Mouse (Mus musculus) heart, embryonic 13.5 days (tissue): Measurements from ENCODE around the gene Lonrf2. TPM values are rescaled to one million over a fixed set of nuclear protein-coding genes. Genes with fewer than 3 reads are reported as not detected.

Experiments used
- ATAC-seq: fragments of 200-750 bp; cut with Nextera tagmentation; 2 replicates; pipeline ENCODE4 v1.8.0; 2017; ENCODE audit warnings: moderate TSS enrichment; ENCODE audit not compliant: insufficient number of reproducible peaks, low FRiP score, low TSS enrichment; ENCODE audit errors: extremely low read depth
- H3K27ac ChIP-seq: fragments of 300-500 bp; sonication (generic); replicated peaks from 2 replicates; pipeline ENCODE4 v1.5.1; 2015; ENCODE audit warnings: moderate library complexity, mild to moderate bottlenecking, inconsistent platforms
- H3K27me3 ChIP-seq: fragments of 300-500 bp; sonication (generic); replicated peaks from 2 replicates; pipeline ENCODE4 v1.6.1; 2015; ENCODE audit warnings: mild to moderate bottlenecking, inconsistent platforms
- H3K36me3 ChIP-seq: fragments of 300-500 bp; sonication (generic); 2 replicates; pipeline ENCODE4 v1.6.1; 2015; ENCODE audit warnings: mild to moderate bottlenecking, inconsistent platforms
- H3K4me1 ChIP-seq: fragments of 300-500 bp; sonication (generic); 2 replicates; pipeline ENCODE4 v1.6.1; 2015; ENCODE audit warnings: inconsistent platforms
- H3K4me2 ChIP-seq: fragments of 300-500 bp; sonication (generic); 2 replicates; pipeline ENCODE4 v1.6.1; 2015; ENCODE audit warnings: inconsistent platforms, mild to moderate bottlenecking, moderate library complexity
- H3K4me3 ChIP-seq: fragments of 300-500 bp; sonication (generic); 2 replicates; pipeline ENCODE4 v1.5.1; 2015; ENCODE audit warnings: moderate library complexity, mild to moderate bottlenecking, inconsistent platforms
- H3K9ac ChIP-seq: fragments of 300-500 bp; sonication (generic); 2 replicates; pipeline ENCODE4 v1.6.1; 2015; ENCODE audit warnings: inconsistent platforms, mild to moderate bottlenecking, moderate library complexity
- H3K9me3 ChIP-seq: fragments of 300-500 bp; sonication (generic); 2 replicates; pipeline ENCODE4 v1.6.1; 2016; ENCODE audit warnings: inconsistent platforms
- WGBS: fragments of 180-500 bp; shearing (Covaris S2); methylation state at CpG from one replicate; pipeline ENCODE4 v1.1.7; 2015; ENCODE audit warnings: mixed read lengths; 5-methylcytosine and 5-hydroxymethylcytosine counted together
- polyA plus RNA-seq: library from polyadenylated mRNA; unstranded; fragments of >200 nt; fragmentation: Nextera tagmentation; extraction: Ambion mirVana; gene quantifications from 2 replicates; pipeline ENCODE4 v1.2.1, GENCODE M21; 2015

Lonrf2 gene
- polyA plus RNA-seq, 1 experiment from 2014 or later, result 0.52 TPM

GRCm38 (mm10) chr1:38795496-38795895 lies 41.0 kb downstream of the Lonrf2 start:
- Histone ChIP-seq H3K4me2 (no peak overlapping the region), H3K27me3 (no peaks in the 10 kb centered on the region), H3K9me3 (no peaks in the 10 kb centered on the region), H3K36me3 (peaks cover 13% of the 10 kb centered on the region; the same call in 1 of the 2 replicates), H3K27ac (no peak overlapping the region), H3K4me3 (no peak overlapping the region), H3K4me1 (no peaks in the 10 kb centered on the region), H3K9ac (no peak overlapping the region)
- 61% methylated on average over 5 of the region's 5 CpGs for WGBS
- ATAC-seq, result no peak

- no peak for ATAC-seq
- no peaks in the 10 kb centered on the region for H3K27me3 ChIP-seq
- H3K4me2 ChIP-seq, result no peak overlapping the region
- H3K4me3 ChIP-seq, result no peak overlapping the region
- H3K9ac ChIP-seq, result no peak overlapping the region
- H3K4me1 ChIP-seq, result no peaks in the 10 kb centered on the region
- H3K9me3 ChIP-seq, result no peaks in the 10 kb centered on the region
- WGBS, result 78% methylated on average over 9 of the region's 9 CpGs
- no peaks in the 10 kb centered on the region for H3K36me3 ChIP-seq
- H3K27ac ChIP-seq, result no peak overlapping the region
These were observed 45.3 kb downstream of the Lonrf2 start for GRCm38 (mm10) chr1:38791016-38791810.

DNA sequence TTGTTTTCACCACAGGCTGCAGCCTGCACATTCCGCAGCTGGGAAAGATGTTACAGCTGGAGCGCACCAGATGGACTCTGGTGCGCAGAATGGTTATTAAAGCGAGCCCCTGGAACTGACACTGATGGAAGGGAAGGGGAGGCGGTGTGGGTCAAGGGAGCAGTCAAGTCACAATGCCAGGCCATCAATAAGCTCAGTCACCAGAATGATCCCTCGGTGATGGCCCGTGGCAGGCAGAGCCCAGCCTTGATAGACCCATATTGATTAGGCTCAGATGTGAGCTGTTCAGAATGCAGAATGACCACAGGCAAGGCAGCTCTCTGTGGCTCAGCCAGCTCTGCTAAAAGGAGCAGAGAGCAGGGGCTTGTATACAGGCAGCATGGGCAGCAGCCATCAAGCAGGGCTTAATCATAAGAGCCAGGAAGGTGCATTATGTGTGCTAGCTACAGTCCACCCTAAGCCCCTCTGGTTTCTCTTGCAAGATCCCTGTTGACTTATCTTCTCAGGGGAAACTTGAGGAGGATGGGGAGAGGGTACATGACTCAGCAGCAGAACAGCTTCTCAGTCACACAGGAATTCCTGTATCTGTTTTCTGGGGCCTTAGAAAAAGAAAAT lies 46.4 kb downstream of the Lonrf2 start:
- no peaks in the 10 kb centered on the region for H3K4me1 ChIP-seq
- no peak for ATAC-seq
- no peaks in the 10 kb centered on the region for H3K36me3 ChIP-seq
- H3K4me2 ChIP-seq, result no peak overlapping the region
- WGBS, result 73% methylated on average over 7 of the region's 7 CpGs
- no peak overlapping the region for H3K4me3 ChIP-seq
- H3K27ac ChIP-seq, result no peak overlapping the region
- no peak overlapping the region for H3K9ac ChIP-seq
- no peaks in the 10 kb centered on the region for H3K9me3 ChIP-seq
- no peaks in the 10 kb centered on the region for H3K27me3 ChIP-seq

GRCm38 (mm10) chr1:38788904-38789303 lies 47.6 kb downstream of the Lonrf2 start:
- no peaks in the 10 kb centered on the region for H3K4me1 ChIP-seq
- H3K9me3 ChIP-seq, result no peaks in the 10 kb centered on the region
- H3K36me3 ChIP-seq, result no peaks in the 10 kb centered on the region
- WGBS, result 65% methylated on average over 3 of the region's 3 CpGs
- no peak for ATAC-seq
- H3K9ac ChIP-seq, result no peak overlapping the region
- H3K27me3 ChIP-seq, result no peaks in the 10 kb centered on the region
- no peak overlapping the region for H3K4me3 ChIP-seq
- H3K27ac ChIP-seq, result no peak overlapping the region
- H3K4me2 ChIP-seq, result no peak overlapping the region

DNA sequence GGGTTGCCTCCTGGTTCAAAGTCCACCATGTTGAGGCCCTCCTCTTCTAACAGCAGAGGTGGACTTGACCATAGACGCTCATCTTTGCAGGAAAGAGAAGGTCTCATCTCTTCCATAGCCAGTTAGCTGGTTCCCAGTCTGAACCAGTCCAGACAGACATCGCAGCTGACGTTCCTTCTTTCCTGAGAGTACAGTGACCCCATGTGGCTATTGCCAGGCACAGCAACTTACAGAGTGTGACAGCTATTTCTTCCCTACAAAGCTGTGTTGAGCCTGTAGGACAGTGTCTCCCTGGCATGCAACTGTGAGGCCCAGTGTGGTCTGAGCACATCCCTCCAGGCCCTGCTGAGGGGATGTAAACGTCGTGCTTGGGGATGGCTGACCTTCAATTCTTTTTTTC lies 49.1 kb downstream of the Lonrf2 start:
- H3K9me3 ChIP-seq, result no peaks in the 10 kb centered on the region
- no peaks in the 10 kb centered on the region for H3K4me1 ChIP-seq
- H3K27ac ChIP-seq, result no peak overlapping the region
- 4% methylated on average over 5 of the region's 5 CpGs for WGBS
- no peak overlapping the region for H3K9ac ChIP-seq
- ATAC-seq, result no peak
- H3K36me3 ChIP-seq, result no peaks in the 10 kb centered on the region
- no peak overlapping the region for H3K4me3 ChIP-seq
- H3K27me3 ChIP-seq, result no peaks in the 10 kb centered on the region
- no peak overlapping the region for H3K4me2 ChIP-seq

- H3K36me3 ChIP-seq, result no peaks in the 10 kb centered on the region
- no peak overlapping the region for H3K4me2 ChIP-seq
- 66% methylated on average over 7 of the region's 7 CpGs for WGBS
- no peaks in the 10 kb centered on the region for H3K9me3 ChIP-seq
- ATAC-seq, result no peak
- H3K27me3 ChIP-seq, result no peaks in the 10 kb centered on the region
- H3K4me3 ChIP-seq, result no peak overlapping the region
- H3K4me1 ChIP-seq, result no peaks in the 10 kb centered on the region
- H3K27ac ChIP-seq, result no peak overlapping the region
- no peak overlapping the region for H3K9ac ChIP-seq
These were observed 50.2 kb downstream of the Lonrf2 start for GRCm38 (mm10) chr1:38786358-38786757.

DNA sequence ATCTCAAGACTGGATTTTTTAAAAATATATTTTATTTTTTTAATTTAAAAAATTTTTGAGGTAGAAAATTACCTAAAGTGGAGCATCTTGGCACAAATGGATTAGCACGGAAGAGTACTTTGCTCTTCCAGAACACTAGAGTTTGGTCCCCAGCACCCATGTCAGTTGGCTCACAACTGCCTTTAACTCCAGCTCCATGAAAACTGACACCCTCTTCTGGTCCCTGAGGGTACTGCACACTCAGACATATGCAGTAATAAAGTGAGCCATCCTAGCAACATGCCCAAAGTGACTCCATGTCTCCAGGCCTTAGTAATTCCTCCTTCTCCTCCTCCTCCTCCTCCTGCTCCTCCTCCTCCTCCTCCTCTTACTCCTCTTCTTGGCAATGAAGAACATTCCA lies 58.2 kb downstream of the Lonrf2 start:
- no peak overlapping the region for H3K27ac ChIP-seq
- no peak for ATAC-seq
- peaks cover 5% of the 10 kb centered on the region; the same call in 1 of the 2 replicates for H3K4me1 ChIP-seq
- 91% methylated on average over 1 of the region's 1 CpGs for WGBS
- H3K4me3 ChIP-seq, result no peak overlapping the region
- H3K4me2 ChIP-seq, result no peak overlapping the region
- no peaks in the 10 kb centered on the region for H3K36me3 ChIP-seq
- H3K9me3 ChIP-seq, result 0 out of 2 replicates have a peak, but pooled peaks cover under 1% of the 10 kb centered on the region
- no peaks in the 10 kb centered on the region for H3K27me3 ChIP-seq
- no peak overlapping the region for H3K9ac ChIP-seq

GRCm38 (mm10) chr1:38777500-38777899 lies 59.0 kb downstream of the Lonrf2 start:
- Histone ChIP-seq H3K4me3 (no peak overlapping the region), H3K27me3 (no peaks in the 10 kb centered on the region), H3K36me3 (no peaks in the 10 kb centered on the region), H3K4me2 (no peak overlapping the region), H3K9ac (no peak overlapping the region), H3K27ac (no peak overlapping the region), H3K9me3 (0 out of 2 replicates have a peak, but pooled peaks cover 6% of the 10 kb centered on the region), H3K4me1 (peaks cover 5% of the 10 kb centered on the region; the same call in 1 of the 2 replicates)
- WGBS, result 63% methylated on average over 7 of the region's 7 CpGs
- no peak for ATAC-seq

DNA sequence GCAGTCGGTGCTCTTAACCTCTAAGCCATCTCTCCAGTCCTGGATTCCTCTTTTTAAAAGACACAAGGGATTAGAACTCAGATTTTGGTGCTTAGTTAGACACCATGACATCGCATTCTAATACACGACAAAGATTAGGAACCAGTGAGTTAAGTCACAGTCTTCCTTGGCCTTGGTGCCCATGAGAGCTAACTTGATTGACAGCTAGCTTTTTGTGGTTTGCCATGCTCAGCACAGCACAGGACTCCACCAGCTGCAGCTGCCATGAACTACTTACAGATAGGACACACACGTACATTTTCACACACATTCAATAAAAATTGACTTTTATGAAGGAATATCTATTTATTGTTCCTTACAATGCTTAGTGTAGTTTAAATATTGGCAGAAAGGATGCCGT lies 60.8 kb downstream of the Lonrf2 start:
- Histone ChIP-seq H3K27me3 (no peaks in the 10 kb centered on the region; the same call in 1 of the 2 replicates), H3K27ac (no peak overlapping the region), H3K4me1 (peaks cover 5% of the 10 kb centered on the region; the same call in 1 of the 2 replicates), H3K9me3 (0 out of 2 replicates have a peak, but pooled peaks cover 6% of the 10 kb centered on the region), H3K9ac (no peak overlapping the region), H3K4me2 (no peak overlapping the region), H3K4me3 (no peak overlapping the region), H3K36me3 (no peaks in the 10 kb centered on the region)
- no peak for ATAC-seq
- WGBS, result 84% methylated on average over 5 of the region's 5 CpGs

DNA sequence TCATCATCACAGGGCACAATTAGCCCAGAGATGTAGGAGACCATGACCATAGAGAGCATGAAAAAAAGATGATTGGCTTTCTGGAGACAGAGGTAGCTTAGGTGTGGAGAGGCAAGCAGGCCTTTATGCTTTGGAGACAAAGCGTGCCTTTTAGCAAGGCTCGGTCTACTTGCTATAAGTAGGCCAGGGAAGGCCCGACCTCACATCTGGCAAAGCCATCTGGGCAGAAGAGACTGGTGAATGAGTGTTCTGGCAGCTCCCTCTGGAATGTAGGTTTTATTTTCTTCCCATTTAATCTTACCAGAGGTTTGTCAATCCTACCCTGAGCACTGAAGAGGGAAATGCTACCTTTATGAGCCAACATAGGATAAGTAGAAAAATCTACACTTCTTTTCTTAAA lies 65.8 kb downstream of the Lonrf2 start:
- H3K4me3 ChIP-seq, result no peak overlapping the region
- no peak overlapping the region for H3K27ac ChIP-seq
- H3K4me1 ChIP-seq, result peaks cover 19% of the 10 kb centered on the region
- peaks cover 7% of the 10 kb centered on the region for H3K27me3 ChIP-seq
- ATAC-seq, result no peak
- no peak overlapping the region for H3K4me2 ChIP-seq
- H3K36me3 ChIP-seq, result no peaks in the 10 kb centered on the region
- 0 out of 2 replicates have a peak, but pooled peaks cover 6% of the 10 kb centered on the region for H3K9me3 ChIP-seq
- WGBS, result 78% methylated on average over 3 of the region's 3 CpGs
- no peak overlapping the region for H3K9ac ChIP-seq

GRCm38 (mm10) chr1:38769920-38770319 lies 66.6 kb downstream of the Lonrf2 start:
- Histone ChIP-seq H3K4me2 (no peak overlapping the region), H3K36me3 (no peaks in the 10 kb centered on the region), H3K9me3 (0 out of 2 replicates have a peak, but pooled peaks cover 6% of the 10 kb centered on the region), H3K9ac (no peak overlapping the region), H3K4me3 (no peak overlapping the region), H3K27me3 (peaks cover 7% of the 10 kb centered on the region), H3K27ac (no peak overlapping the region), H3K4me1 (peaks cover 22% of the 10 kb centered on the region)
- no peak for ATAC-seq
- WGBS, result 27% methylated on average over 6 of the region's 6 CpGs
